Mouse (Mus musculus): ENCODE results near the gene Amz1. TPM values are rescaled to one million over a fixed set of nuclear protein-coding genes. Genes with fewer than 3 reads are reported as not detected.

Amz1 gene
- polyA plus RNA-seq, 1 experiment from 2014 or later: 1.3 TPM

DNA sequence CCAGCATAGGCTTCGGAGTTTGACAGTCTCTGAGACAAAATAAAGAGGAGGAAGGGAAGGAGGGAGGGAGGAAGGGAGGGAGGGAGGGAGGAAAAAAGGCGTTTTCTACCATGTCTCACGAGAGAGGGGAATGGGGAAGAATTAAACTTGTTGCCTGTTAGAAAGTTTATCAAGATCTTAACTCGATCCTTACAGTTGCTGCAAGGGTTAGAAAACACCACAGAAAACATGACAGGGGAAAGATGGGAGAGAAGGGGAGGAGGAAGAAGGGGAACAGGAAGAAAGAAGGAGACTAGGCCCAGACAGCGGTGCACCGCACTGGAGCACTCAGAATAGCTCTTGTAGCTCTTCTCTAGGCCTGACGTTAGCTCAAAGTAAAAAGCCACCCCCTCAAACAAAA, 48.2 kb downstream of the Amz1 start:
- no peak for ATAC-seq (ENCODE audit: insufficient read depth, low FRiP score, low read depth)
- peaks cover 46% of the 10 kb centered on the region for H3K4me1 ChIP-seq
- 42% methylated on average over 7 of the region's 7 CpGs for WGBS
- no peaks in the 10 kb centered on the region for H3K27me3 ChIP-seq (replicated peaks)
- H3K9ac ChIP-seq: no peak overlapping the region
- no peak overlapping the region for H3K4me3 ChIP-seq (replicated peaks)
- no peak overlapping the region for H3K4me2 ChIP-seq
- 0 out of 2 replicates have a peak, but pooled peaks cover 2% of the 10 kb centered on the region for H3K36me3 ChIP-seq
- peak overlapping the region; percentile 84 for H3K27ac ChIP-seq
- H3K9me3 ChIP-seq: no peaks in the 10 kb centered on the region

DNA sequence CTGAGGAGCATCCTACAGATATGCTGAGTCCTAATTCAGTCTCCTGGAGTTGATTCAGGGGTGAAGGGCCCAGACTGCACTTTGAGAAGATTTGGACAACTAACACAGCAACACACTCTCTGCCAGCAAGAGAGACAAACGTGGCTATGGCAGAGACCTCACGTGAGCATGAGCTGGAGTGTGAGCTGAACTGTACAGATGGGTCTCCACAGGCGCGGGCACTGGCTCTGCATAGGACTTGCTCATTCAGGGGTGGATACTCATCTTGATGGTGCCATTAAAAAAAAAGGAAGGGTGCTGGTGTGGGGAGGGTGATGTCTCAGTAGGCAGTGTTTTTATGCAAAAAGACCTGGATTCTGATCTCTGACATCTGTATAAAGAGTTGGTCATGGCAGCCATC, 51.2 kb downstream of the Amz1 start:
- Histone ChIP-seq H3K4me3 (replicated peaks) (no peak overlapping the region), H3K4me1 (peaks cover 37% of the 10 kb centered on the region), H3K36me3 (peaks cover 5% of the 10 kb centered on the region; the same call in 1 of the 2 replicates), H3K9ac (no peak overlapping the region), H3K4me2 (no peak overlapping the region), H3K27me3 (replicated peaks) (no peaks in the 10 kb centered on the region), H3K9me3 (no peaks in the 10 kb centered on the region), H3K27ac (no peak overlapping the region)
- ATAC-seq (ENCODE audit: insufficient read depth, low FRiP score, low read depth): no peak
- WGBS: 93% methylated on average over 4 of the region's 4 CpGs

DNA sequence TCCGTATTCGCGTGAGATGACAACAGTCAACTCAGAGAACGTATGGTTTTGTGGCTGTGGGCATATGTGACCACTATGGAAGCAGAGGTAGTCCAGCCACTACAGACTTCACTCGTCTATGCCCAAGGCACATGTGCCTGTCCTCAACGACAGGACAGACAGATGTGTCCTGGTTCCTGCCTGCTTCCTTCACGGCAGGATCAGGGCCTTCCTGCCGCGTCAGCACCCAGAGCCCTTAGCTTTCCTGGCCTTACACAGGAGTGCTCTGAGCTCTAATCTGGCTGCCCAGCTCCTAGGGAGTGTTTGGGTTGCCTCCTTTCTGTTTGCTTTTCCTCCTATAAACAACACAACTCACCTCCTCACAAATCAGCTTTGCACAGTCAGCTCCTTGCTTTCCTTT, 53.0 kb downstream of the Amz1 start:
- Histone ChIP-seq H3K4me2 (no peak overlapping the region), H3K4me1 (peaks cover 26% of the 10 kb centered on the region), H3K36me3 (peaks cover 5% of the 10 kb centered on the region; the same call in 1 of the 2 replicates), H3K9me3 (no peaks in the 10 kb centered on the region), H3K4me3 (replicated peaks) (no peak overlapping the region), H3K9ac (no peak overlapping the region), H3K27me3 (replicated peaks) (no peaks in the 10 kb centered on the region), H3K27ac (0 out of 2 replicates have a peak overlapping the region, but pooled peaks have one; percentile 5)
- 65% methylated on average over 9 of the region's 9 CpGs for WGBS
- no peak for ATAC-seq (ENCODE audit: insufficient read depth, low FRiP score, low read depth)

DNA sequence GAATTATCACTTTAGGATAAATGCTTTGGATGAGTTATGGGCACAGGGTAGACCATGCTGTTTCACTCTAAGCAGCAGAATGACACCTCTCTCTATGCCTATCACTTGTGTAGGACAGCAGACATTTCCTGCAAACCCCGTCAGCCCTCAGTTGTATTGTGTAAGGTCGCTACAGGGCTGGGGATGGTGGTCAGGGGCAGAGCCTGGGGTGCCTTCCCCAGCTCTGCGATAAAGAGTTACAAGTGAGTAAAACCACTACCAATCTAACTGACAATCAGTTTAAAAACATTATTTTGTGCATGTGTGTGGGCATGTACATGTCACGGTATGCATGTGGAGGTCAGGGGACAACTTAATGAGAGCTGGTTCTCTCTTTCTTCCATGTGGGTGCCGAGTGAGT, 57.2 kb downstream of the Amz1 start:
- Histone ChIP-seq H3K36me3 (peaks cover 20% of the 10 kb centered on the region), H3K9me3 (no peaks in the 10 kb centered on the region), H3K27me3 (replicated peaks) (no peaks in the 10 kb centered on the region), H3K4me3 (replicated peaks) (no peak overlapping the region), H3K9ac (no peak overlapping the region), H3K4me2 (no peak overlapping the region), H3K27ac (no peak overlapping the region), H3K4me1 (peaks cover 13% of the 10 kb centered on the region)
- ATAC-seq (ENCODE audit: insufficient read depth, low FRiP score, low read depth): no peak
- WGBS: 85% methylated on average over 5 of the region's 5 CpGs

DNA sequence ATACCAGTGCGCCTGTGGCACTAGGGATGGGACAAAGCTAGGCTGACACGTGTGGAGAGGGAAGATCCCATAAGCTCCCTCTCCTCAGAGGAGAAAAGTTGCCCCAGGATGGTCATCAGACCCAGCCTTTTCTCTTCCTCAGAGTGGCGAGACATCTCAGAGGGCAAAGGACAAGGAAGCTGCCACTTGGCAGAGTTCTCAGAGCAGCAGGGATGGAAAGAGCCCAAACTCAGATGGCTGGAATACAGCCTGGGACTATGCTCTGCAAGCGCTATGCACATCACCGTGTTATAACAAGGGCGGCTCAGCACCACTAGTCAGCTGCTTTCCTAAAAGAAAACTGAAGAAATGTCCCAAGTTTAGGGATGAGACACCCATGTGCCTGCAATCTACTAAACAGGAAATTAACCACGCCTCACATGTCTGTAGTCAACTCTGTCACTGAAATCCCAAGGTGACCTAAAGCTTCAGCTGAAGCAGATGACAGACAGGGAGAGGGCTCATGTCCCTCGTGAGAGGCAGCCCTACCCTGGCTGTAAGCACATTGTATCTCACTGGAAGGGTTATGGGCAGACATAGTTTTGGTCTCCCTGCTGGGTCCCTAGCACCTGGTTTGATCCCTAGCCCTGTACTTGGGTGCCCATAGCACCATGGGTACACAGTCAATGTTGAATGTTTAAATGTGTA, 58.1 kb downstream of the Amz1 start:
- H3K36me3 ChIP-seq: peaks cover 18% of the 10 kb centered on the region
- 86% methylated on average over 8 of the region's 8 CpGs for WGBS

DNA sequence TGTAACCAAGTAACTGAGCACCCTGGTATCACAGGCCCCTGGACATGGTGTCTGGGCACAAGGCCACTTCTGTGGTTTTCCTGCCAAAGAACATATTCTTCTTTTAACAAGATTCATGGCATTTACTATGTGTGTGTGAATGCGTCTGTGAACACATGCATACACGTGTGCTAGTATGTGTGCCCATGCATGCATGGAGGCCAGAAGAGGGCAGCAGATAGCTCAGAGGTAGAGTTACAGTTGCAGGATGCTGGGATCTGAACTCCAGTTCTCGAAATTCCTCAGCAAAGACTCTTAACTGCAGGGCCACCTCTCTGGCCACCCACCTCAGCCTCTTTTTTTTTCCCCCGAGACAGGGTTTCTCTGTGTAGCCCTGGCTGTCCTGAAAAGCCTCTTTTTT, 59.6 kb downstream of the Amz1 start:
- H3K27ac ChIP-seq: no peak overlapping the region
- 94% methylated on average over 4 of the region's 4 CpGs for WGBS
- H3K27me3 ChIP-seq (replicated peaks): no peaks in the 10 kb centered on the region
- no peak overlapping the region for H3K9ac ChIP-seq
- H3K36me3 ChIP-seq: peaks cover 16% of the 10 kb centered on the region
- no peak overlapping the region for H3K4me2 ChIP-seq
- H3K4me3 ChIP-seq (replicated peaks): no peak overlapping the region
- no peak for ATAC-seq (ENCODE audit: insufficient read depth, low FRiP score, low read depth)
- peaks cover 19% of the 10 kb centered on the region for H3K4me1 ChIP-seq
- H3K9me3 ChIP-seq: no peaks in the 10 kb centered on the region

More for the DNA sequence above, 58.1 kb downstream of the Amz1 start:
- Histone ChIP-seq H3K9ac (no peak overlapping the region), H3K27me3 (replicated peaks) (no peaks in the 10 kb centered on the region), H3K27ac (no peak overlapping the region), H3K4me1 (peaks cover 19% of the 10 kb centered on the region), H3K4me2 (no peak overlapping the region), H3K9me3 (no peaks in the 10 kb centered on the region), H3K4me3 (replicated peaks) (no peak overlapping the region)
- no peak for ATAC-seq (ENCODE audit: insufficient read depth, low FRiP score, low read depth)

DNA sequence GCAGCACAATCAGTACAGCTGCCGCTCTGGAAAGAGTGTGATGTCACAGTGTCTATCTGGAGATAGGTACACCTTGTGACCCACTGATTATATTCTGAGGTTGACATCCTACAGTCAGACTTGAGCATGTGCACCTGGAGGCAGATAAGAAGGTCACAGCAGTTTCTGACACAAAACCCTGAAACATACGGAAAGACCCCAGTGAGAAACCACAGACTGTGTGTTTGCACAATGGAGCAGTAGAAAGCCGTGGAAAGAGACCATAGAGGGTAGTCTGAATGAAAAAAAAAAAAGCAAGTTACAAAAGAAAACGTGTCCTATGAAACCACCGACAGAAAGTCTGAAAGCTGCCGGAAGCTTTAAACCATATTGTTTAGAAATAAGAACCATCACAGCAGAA, 60.4 kb downstream of the Amz1 start:
- Histone ChIP-seq H3K9ac (no peak overlapping the region), H3K4me2 (no peak overlapping the region), H3K4me1 (peaks cover 14% of the 10 kb centered on the region; the same call in 1 of the 2 replicates), H3K27me3 (replicated peaks) (no peaks in the 10 kb centered on the region), H3K9me3 (no peaks in the 10 kb centered on the region), H3K4me3 (replicated peaks) (no peak overlapping the region), H3K27ac (no peak overlapping the region), H3K36me3 (peaks cover 16% of the 10 kb centered on the region)
- ATAC-seq (ENCODE audit: insufficient read depth, low FRiP score, low read depth): no peak
- 75% methylated on average over 6 of the region's 6 CpGs for WGBS

DNA sequence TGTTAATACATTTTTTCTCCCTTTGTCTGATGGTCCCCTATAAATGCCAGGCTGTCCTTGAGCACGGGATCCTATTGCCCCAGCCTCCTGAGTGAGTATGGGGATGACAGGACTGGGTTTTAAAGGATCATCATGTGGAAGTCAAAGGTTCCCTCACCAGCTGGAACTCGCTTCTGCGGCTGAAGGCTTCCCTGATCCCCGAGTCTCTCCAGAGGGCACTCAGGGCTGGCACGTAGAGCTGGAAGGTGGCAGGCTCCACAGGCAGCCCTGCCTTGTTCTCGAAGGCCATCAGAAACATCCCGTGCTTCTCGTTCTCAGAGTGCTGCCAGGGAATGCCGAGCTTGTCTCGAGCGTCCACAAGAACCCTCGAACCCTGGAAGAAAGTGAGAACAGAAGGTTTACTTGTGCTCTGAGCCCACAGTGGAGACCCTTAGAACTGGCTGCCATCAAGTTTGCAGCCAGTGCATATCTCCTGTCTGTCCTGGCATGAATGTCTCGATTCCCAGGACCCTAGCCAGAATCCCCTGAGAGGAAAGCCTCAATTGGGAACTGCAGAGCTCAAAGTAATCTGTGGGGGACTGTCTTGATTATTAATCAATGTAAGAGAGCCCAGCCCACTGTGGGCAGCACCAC, 61.4 kb downstream of the Amz1 start:
- H3K4me2 ChIP-seq: no peak overlapping the region
- H3K27me3 ChIP-seq (replicated peaks): no peaks in the 10 kb centered on the region
- no peak overlapping the region for H3K9ac ChIP-seq
- no peak overlapping the region for H3K4me3 ChIP-seq (replicated peaks)
- WGBS: 82% methylated on average over 13 of the region's 13 CpGs
- H3K27ac ChIP-seq: no peak overlapping the region
- peaks cover 16% of the 10 kb centered on the region for H3K36me3 ChIP-seq
- no peak for ATAC-seq (ENCODE audit: insufficient read depth, low FRiP score, low read depth)
- H3K9me3 ChIP-seq: no peaks in the 10 kb centered on the region
- H3K4me1 ChIP-seq: peaks cover 13% of the 10 kb centered on the region

DNA sequence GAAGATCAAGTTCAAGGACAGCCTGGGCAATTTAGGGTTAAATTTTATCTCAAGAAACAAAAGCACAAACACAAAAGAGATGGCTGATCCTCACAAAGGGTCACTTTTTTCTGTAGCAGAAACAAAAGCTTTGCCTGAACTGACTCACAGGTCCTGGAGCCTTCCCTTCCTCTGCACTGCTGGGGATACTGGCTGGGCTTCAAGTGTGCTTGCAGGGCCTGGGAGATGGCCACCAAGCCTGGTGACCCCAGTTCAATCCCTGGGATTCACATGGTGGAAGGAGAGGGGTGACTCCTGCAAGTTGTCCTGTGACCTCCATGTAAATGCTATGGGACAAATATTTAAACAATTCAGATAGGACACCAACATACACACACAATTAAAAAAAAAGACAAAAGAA, 65.6 kb downstream of the Amz1 start:
- Histone ChIP-seq H3K36me3 (no peaks in the 10 kb centered on the region), H3K4me1 (peaks cover 37% of the 10 kb centered on the region), H3K9ac (no peak overlapping the region), H3K4me3 (replicated peaks) (no peak overlapping the region), H3K9me3 (no peaks in the 10 kb centered on the region), H3K27me3 (replicated peaks) (no peaks in the 10 kb centered on the region), H3K27ac (no peak overlapping the region), H3K4me2 (no peak overlapping the region)
- no peak for ATAC-seq (ENCODE audit: insufficient read depth, low FRiP score, low read depth)

DNA sequence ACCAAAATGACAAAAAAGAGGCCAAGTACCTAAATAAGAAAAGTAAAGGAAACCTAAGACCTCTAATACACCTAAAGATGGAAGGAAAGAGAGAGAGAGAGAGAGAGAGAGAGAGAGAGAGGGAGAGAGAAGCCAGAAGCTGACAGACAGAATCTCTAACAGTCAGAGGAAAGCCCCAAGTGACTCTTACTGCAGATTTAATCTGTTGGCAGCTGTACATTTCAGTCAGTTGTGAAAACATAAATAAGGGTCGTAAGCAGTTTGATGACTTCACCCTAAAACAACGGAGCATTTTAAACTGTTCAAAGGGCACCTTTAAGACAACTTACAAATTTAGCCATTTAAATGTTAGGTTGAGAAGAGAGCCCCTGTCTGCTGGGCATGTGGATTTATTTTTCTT, 66.5 kb downstream of the Amz1 start:
- 39% methylated on average over 2 of the region's 2 CpGs for WGBS
- Histone ChIP-seq H3K4me2 (no peak overlapping the region), H3K36me3 (no peaks in the 10 kb centered on the region), H3K9me3 (no peaks in the 10 kb centered on the region), H3K27ac (peak overlapping the region; percentile 95), H3K9ac (no peak overlapping the region), H3K4me3 (replicated peaks) (no peak overlapping the region), H3K27me3 (replicated peaks) (no peaks in the 10 kb centered on the region), H3K4me1 (peaks cover 43% of the 10 kb centered on the region)
- ATAC-seq (ENCODE audit: insufficient read depth, low FRiP score, low read depth): no peak

DNA sequence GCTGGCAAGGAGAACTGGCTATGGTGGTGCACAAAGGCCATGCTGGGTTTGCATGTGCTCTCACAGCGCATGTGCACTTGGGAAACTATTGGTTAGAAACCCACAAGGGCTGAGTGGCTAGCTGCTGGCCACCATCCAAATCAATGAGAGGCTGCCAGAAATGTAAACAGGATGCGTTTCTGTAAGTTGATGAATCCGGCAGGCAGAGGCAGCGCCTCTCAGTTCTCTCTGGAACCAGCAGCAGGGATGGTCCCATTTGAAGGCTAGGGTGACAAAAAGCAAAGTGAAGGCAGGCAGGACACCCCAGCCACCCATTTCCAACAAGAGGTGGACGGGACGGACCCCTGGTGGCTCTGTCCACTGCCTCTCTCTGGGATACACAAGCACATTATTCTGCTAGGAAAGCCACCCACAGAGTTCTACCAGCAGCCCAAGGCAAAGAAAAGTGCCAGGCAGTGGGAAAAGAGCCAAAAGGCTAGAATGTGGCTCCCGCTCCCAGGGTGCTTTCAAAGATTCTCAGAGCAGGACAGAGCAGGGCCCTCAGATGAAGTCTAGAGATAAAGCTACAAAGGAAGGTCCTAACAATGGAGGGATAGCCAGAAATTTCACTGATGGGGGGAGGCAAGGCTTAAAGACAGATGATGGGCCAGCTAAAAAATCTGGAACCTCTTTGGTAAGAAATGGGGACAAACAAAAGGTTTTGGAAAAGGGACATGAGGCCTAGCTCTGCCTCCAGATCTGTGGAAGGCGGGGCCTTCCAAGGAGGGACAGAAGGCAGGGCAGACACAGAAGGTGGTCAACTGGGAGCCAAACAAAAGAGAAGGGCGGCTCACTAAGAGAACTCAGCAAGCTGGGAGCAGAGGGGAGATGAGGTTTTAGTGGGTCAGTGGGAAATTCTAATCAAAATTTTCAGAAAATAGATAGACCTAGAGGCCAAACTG, 67.3 kb downstream of the Amz1 start:
- peak; percentile 27; the same call in 1 of the 2 replicates for ATAC-seq (ENCODE audit: insufficient read depth, low FRiP score, low read depth)
- WGBS: 31% methylated on average over 9 of the region's 9 CpGs
- no peaks in the 10 kb centered on the region for H3K27me3 ChIP-seq (replicated peaks)
- no peak overlapping the region for H3K9ac ChIP-seq
- peaks cover 42% of the 10 kb centered on the region for H3K4me1 ChIP-seq
- peak overlapping the region; percentile 95 for H3K27ac ChIP-seq
- no peak overlapping the region for H3K4me3 ChIP-seq (replicated peaks)
- no peaks in the 10 kb centered on the region for H3K9me3 ChIP-seq
- H3K4me2 ChIP-seq: peak overlapping the region; percentile 17; the same call in 1 of the 2 replicates
- no peaks in the 10 kb centered on the region for H3K36me3 ChIP-seq

DNA sequence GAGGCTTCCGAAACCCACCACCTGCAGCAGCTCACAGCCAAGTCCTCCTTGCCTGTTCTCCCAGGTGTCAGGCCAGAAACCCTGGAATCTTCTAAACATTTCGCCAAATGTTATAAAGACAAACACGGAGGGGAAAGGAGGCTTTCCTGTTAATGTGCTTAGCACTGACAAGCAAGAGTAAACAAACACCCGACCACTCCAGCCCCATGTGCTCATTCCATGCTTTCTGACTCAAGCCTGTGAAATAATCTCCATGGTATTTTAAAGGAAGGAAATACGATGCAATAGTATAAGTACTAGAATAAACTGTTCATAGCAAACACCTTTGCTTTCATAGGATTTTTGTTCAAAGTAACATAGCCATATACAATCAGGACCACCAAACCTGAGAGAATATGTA, 68.3 kb downstream of the Amz1 start:
- 25% methylated on average over 5 of the region's 5 CpGs for WGBS
- Histone ChIP-seq H3K27ac (peak overlapping the region; percentile 95), H3K36me3 (no peaks in the 10 kb centered on the region), H3K9me3 (no peaks in the 10 kb centered on the region), H3K4me3 (replicated peaks) (no peak overlapping the region), H3K9ac (no peak overlapping the region), H3K4me1 (peaks cover 34% of the 10 kb centered on the region), H3K4me2 (no peak overlapping the region), H3K27me3 (replicated peaks) (no peaks in the 10 kb centered on the region)
- ATAC-seq (ENCODE audit: insufficient read depth, low FRiP score, low read depth): no peak
